Mouse (Mus musculus) heart, postnatal 0 days (tissue): Measurements from ENCODE around the gene Extl1. TPM values are rescaled to one million over a fixed set of nuclear protein-coding genes. Genes with fewer than 3 reads are reported as not detected.
A peak's percentile ranks its signal among the peaks of the same experiment; 100 is the strongest.

Source experiments
- ATAC-seq: fragments of 200-750 bp; cut with Nextera tagmentation; 2 replicates; pipeline ENCODE4 v1.8.0; 2017; ENCODE audit warnings: low read depth, moderate number of reproducible peaks, moderate library complexity; ENCODE audit not compliant: insufficient read depth
- DNase-seq: peaks from one replicate; pipeline ENCODE4 v3.0.0-alpha.2; 2016; ENCODE audit warnings: low spot score
- H3K27ac ChIP-seq: fragments of 300-500 bp; sonication (generic); 2 replicates; pipeline ENCODE4 v1.5.1; 2014; ENCODE audit warnings: low read depth, mild to moderate bottlenecking
- H3K27me3 ChIP-seq: fragments of 300-500 bp; sonication (generic); 2 replicates; pipeline ENCODE4 v1.6.1; 2014; ENCODE audit warnings: low read length, mixed read lengths; ENCODE audit not compliant: control insufficient read depth, insufficient read depth
- H3K36me3 ChIP-seq: fragments of 300-500 bp; sonication (generic); replicated peaks from 2 replicates; pipeline ENCODE4 v1.6.1; 2014; ENCODE audit warnings: low read length, mixed read lengths; ENCODE audit not compliant: control insufficient read depth, insufficient read depth
- H3K4me1 ChIP-seq: fragments of 300-500 bp; sonication (generic); 2 replicates; pipeline ENCODE4 v1.6.1; 2014; ENCODE audit warnings: antibody characterized with exemption; ENCODE audit not compliant: control insufficient read depth, insufficient read depth
- H3K4me2 ChIP-seq: fragments of 300-500 bp; sonication (generic); 2 replicates; pipeline ENCODE4 v1.6.1; 2014; ENCODE audit warnings: low read depth, mild to moderate bottlenecking, low read length, moderate library complexity
- H3K4me3 ChIP-seq: fragments of 300-500 bp; sonication (generic); 2 replicates; pipeline ENCODE4 v1.5.1; 2014; ENCODE audit warnings: low read depth, low read length
- H3K9ac ChIP-seq: fragments of 300-500 bp; sonication (generic); replicated peaks from 2 replicates; pipeline ENCODE4 v1.6.1; 2014; ENCODE audit warnings: low read depth, low read length, mixed read lengths
- H3K9me3 ChIP-seq: fragments of 300-500 bp; sonication (generic); replicated peaks from 2 replicates; pipeline ENCODE4 v1.6.1; 2016; ENCODE audit warnings: low read length; ENCODE audit not compliant: control insufficient read depth
- CTCF ChIP-seq: IDR thresholded peaks from 2 replicates; pipeline ENCODE4 v1.5.1; 2016; ENCODE audit warnings: antibody characterized with exemption, control low read depth, low read depth
- EP300 ChIP-seq: IDR thresholded peaks from 2 replicates; pipeline ENCODE4 v1.6.1; 2016; ENCODE audit warnings: antibody characterized with exemption, low read depth
- WGBS: fragments of 180-500 bp; shearing (Covaris S2); extraction: QIAGEN DNeasy Blood & Tissue Kit; methylation state at CpG from one replicate; pipeline ENCODE4 v1.1.7; 2014; 5-methylcytosine and 5-hydroxymethylcytosine counted together
- polyA plus RNA-seq: library from polyadenylated mRNA; unstranded; fragments of >200 nt; fragmentation: Nextera tagmentation; extraction: Ambion mirVana; gene quantifications from 2 replicates; pipeline ENCODE4 v1.2.1, GENCODE M21; 2015
- total RNA-seq: library from RNA; depleted of rRNA; stranded (reverse); fragments of >200 nt; gene quantifications from 2 replicates; pipeline ENCODE4 v1.2.3, GENCODE M21; 2014; ENCODE audit warnings: low replicate concordance

Extl1 gene
- total and polyA plus RNA-seq, 2 experiments from 2014 or later: 3.1 to 3.4 TPM

DNA sequence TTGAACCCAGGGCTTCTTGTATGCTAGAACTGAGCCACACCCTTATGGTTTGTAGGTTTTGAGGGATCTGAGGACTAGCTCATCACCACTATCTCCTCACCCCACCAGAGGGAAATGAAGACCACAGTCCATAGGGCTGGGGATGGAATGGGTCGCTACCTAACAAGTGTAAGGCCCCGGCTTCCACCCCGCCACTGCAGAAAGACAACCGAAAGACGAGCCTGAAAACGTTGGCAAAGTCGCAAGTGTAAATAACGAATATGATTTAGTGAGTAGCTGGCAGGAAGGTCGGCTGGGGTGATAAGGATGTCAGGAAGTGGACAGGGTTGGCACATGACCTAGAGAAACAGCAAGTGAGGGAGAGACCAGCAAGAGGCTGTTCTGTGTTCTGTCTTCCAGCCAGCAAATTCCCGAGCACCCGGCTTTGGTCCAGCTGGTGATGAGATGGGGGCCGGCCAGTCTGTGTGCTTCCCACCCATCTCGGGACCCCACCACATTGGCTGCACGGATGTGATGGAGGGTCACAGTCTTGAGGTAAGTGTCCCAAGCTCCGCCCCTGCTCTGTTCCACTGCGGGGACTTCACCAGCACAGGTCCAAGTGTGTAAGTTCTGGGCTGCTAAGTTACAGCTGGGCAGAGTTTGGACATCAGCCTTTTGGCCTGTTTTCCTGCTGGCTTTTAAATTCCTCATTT is 19.1 kb upstream of the Extl1 start:
- peaks cover 31% of the 10 kb centered on the region for H3K4me1 ChIP-seq
- H3K4me2 ChIP-seq: peak overlapping the region; percentile 28; the same call in 1 of the 2 replicates
- H3K27ac ChIP-seq: peak overlapping the region; percentile 17
- H3K9me3 ChIP-seq: no peaks in the 10 kb centered on the region
- DNase-seq: peak; percentile 78
- H3K27me3 ChIP-seq: no peaks in the 10 kb centered on the region
- no peak overlapping the region for H3K4me3 ChIP-seq
- ATAC-seq: peak; percentile 61
- H3K9ac ChIP-seq: no peak overlapping the region
- no peaks in the 10 kb centered on the region for H3K36me3 ChIP-seq
- TF ChIP-seq CTCF (no peak), EP300 (peak; percentile 67; the same call in 1 of the 2 replicates)
- WGBS: 17% methylated on average over 16 of the region's 16 CpGs

- TF ChIP-seq EP300 (no peak), CTCF (no peak)
- peak overlapping the region; percentile 66; the same call in 1 of the 2 replicates for H3K4me2 ChIP-seq
- peak overlapping the region; percentile 17 for H3K27ac ChIP-seq
- ATAC-seq: peak; percentile 2; the same call in 1 of the 2 replicates
- 54% methylated on average over 16 of the region's 16 CpGs for WGBS
- no peaks in the 10 kb centered on the region for H3K36me3 ChIP-seq
- no peak overlapping the region for H3K4me3 ChIP-seq
- DNase-seq: no peak
- H3K4me1 ChIP-seq: peaks cover 31% of the 10 kb centered on the region
- H3K27me3 ChIP-seq: no peaks in the 10 kb centered on the region
- no peak overlapping the region for H3K9ac ChIP-seq
- no peaks in the 10 kb centered on the region for H3K9me3 ChIP-seq
Measured at GRCm38 (mm10) chr4:134401856-134402570, 18.4 kb upstream of the Extl1 start.

GRCm38 (mm10) chr4:134401181-134401661 is 17.6 kb upstream of the Extl1 start:
- 6% methylated on average over 19 of the region's 19 CpGs for WGBS
- Histone ChIP-seq H3K4me2 (peak overlapping the region; percentile 66), H3K9me3 (no peaks in the 10 kb centered on the region), H3K36me3 (no peaks in the 10 kb centered on the region), H3K4me1 (peaks cover 31% of the 10 kb centered on the region), H3K27ac (no peak overlapping the region), H3K27me3 (no peaks in the 10 kb centered on the region), H3K4me3 (peak overlapping the region; percentile 40), H3K9ac (peak overlapping the region; percentile 45; the same call in 1 of the 2 replicates)
- ATAC-seq (peak; percentile 36), DNase-seq (peak; percentile 45)
- no peak for TF ChIP-seq CTCF
- TF ChIP-seq EP300: no peak

GRCm38 (mm10) chr4:134400206-134400605 is 16.6 kb upstream of the Extl1 start:
- no peak overlapping the region for H3K4me3 ChIP-seq
- no peaks in the 10 kb centered on the region for H3K36me3 ChIP-seq
- no peaks in the 10 kb centered on the region for H3K9me3 ChIP-seq
- WGBS: 46% methylated on average over 5 of the region's 5 CpGs
- no peak for DNase-seq
- TF ChIP-seq CTCF: no peak
- TF ChIP-seq EP300: no peak
- peaks cover 31% of the 10 kb centered on the region for H3K4me1 ChIP-seq
- no peak for ATAC-seq
- H3K27ac ChIP-seq: no peak overlapping the region
- no peak overlapping the region for H3K4me2 ChIP-seq
- no peaks in the 10 kb centered on the region for H3K27me3 ChIP-seq
- no peak overlapping the region for H3K9ac ChIP-seq

DNA sequence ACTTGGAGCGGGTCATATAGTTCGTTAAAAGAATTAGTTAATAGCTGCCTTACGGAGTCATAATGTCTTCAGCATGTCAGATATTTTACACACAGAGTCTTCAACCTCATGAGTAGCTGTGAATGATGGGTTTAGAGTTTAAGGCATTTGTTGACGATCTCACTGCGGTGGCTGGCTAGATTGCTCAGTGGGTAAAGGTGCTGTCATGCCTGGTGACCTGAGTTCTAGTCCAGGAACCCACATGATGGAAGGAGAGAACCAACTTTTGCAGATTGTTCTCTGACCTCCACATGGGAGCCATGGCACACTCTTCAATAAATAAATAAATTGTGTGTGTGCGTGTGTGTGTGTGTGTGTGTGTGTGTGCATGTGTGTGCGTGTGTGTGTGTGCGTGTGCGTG is 14.1 kb upstream of the Extl1 start:
- Histone ChIP-seq H3K4me3 (no peak overlapping the region), H3K4me2 (peak overlapping the region; percentile 77; the same call in 1 of the 2 replicates), H3K36me3 (no peaks in the 10 kb centered on the region), H3K9ac (0 out of 2 replicates have a peak overlapping the region, but pooled peaks have one; percentile 69), H3K9me3 (no peaks in the 10 kb centered on the region), H3K27me3 (no peaks in the 10 kb centered on the region), H3K27ac (peak overlapping the region; percentile 81), H3K4me1 (peaks cover 18% of the 10 kb centered on the region)
- WGBS: 82% methylated on average over 9 of the region's 9 CpGs
- no peak for TF ChIP-seq EP300
- no peak for TF ChIP-seq CTCF
- ATAC-seq: no peak
- DNase-seq: no peak
